Mouse (Mus musculus): Measurements from ENCODE around the gene Gm14698.

The Gm14698 gene

DNA sequence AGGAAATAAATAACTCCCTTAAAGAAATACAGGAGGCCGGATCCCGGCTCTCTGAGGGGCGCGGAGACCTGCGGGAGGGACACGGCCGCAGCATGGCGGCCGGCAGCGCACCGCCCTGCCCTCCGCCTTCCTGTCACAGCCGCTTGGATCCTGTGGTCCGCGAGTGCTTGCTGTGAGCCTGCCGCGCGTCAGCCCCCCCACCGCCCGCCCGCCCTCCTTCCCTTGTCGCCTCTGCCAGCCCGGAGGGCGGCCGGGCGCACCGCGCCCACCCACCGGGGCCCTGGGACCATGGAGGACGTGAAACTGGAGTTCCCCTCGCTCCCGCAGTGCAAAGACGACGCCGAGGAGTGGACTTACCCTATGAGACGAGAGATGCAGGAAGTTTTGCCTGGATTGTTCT lies at the start of gene Gm14698:
TSS of gene Gm14698 (plus strand) at position 35 of the 400 bp plus-strand sequence.
- DNase-seq (ENCODE audit: inconsistent ontology term) = peak; percentile 11

DNA sequence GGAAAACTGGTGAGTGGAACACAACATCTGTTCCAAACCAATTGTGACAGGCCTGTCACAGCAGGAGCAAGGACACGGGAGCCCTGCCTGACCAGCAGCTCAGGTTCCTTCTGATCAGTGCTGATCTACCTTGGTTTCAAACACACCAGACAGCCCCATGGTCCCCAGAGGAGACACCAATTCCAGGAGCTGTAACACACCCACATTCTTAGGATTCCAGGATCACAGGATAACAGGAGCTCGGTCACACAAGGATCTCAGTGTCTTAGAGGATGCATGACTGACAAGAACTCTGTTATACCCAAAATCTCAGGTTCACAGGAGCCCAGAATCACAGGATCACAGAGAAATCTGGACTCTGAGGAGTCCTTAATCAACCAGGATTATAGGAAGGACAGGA lies 444 bp upstream of the Gm14698 start:
- DNase-seq (ENCODE audit: inconsistent ontology term) = peak; percentile 7

GRCm38 (mm10) chrX:68839548-68840444 lies 18.9 kb downstream of the Gm14698 start:
- DNase-seq (ENCODE audit: inconsistent ontology term) = peak; percentile 19

GRCm38 (mm10) chrX:68865145-68865544 lies 44.3 kb downstream of the Gm14698 start:
- peak; percentile 14 for DNase-seq (ENCODE audit: inconsistent ontology term)

Data from Muller cell, postnatal 12 days (primary cell).